Mouse (Mus musculus) mature B cell (primary cell): ENCODE measurements around the gene Ssrp1.

Source experiments
- in situ Hi-C: fragments of 300-500 bp; cut with MboI; formaldehyde crosslinking; loops from 2 replicates; pipeline ENCODE4 v1.14.3; 2019

Ssrp1 gene

GRCm38 (mm10) chr2:85070086-85070485 is 33.1 kb downstream of the Ssrp1 start:
- in situ Hi-C loops = no loop called here

GRCm38 (mm10) chr2:85071921-85072320 is 34.9 kb downstream of the Ssrp1 start:
- in situ Hi-C loops = no loop called here

GRCm38 (mm10) chr2:85073751-85074150 is 36.7 kb downstream of the Ssrp1 start:
- in situ Hi-C loops = no loop called here

DNA sequence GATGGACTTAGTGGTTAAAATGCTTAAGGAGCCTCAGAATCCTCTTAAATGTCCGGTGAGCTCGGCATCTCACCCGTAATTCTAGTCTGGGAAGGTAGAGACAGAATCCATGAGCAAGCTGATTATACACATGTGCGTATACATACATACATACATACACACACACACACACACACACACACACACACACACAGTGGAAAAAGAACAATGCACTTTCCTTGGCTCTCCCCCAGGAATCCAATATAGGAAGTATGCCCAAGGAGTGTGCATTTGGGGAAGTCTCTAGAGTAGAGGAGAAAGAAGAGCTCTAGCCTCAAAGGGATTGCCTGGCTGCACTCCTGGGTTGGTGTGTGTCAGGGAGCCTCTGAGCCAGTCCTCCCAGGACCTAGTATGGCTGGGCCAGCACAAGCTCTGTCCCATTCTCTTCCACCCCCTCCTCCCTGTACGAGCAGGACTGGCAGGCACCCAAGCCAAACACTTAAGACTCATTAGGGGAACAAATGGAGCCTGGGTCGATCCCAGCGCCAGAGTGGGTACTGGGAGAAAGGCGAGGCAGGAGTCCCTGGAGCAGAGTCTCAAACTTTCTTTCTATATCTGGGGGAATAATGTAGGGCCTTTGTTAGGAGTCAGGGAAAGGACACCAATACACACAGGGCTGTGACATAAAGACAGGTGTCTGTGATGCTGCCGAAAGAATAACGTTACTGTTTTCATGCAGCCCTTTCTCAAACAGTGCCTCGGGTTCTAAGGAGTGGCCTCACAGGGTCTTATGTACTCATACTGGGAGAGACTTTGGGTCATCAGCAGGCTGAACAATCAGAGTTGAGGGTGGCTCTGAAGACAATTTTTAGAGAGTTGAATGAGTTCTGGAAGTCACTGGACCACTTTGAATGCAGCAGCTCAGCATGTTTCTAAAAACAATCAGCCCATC is 51.9 kb downstream of the Ssrp1 start:
- in situ Hi-C loops = no loop called here

- in situ Hi-C loops = no loop called here
Measured at GRCm38 (mm10) chr2:85091325-85091724, 54.3 kb downstream of the Ssrp1 start.

DNA sequence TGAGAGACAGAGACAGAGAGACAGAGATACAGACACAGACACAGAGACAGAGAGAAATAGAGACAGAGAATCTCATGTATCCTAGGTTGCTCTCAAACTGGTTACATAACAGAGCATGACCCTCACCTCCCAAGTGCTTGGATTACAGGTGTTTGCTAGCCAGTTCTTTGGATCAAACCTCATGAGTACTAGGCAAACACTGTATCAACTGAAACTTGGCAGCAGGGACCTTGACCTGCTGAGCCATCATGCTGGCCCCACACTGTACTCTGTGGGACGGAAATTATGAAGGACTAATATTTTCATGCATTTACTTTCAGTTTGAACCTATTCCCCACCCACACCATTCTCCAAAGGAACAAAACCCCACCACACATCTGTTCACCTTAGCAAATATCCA is 56.3 kb downstream of the Ssrp1 start:
- in situ Hi-C loops = no loop called here

GRCm38 (mm10) chr2:85095906-85096305 is 58.9 kb downstream of the Ssrp1 start:
- in situ Hi-C loops = no loop called here
